Mouse (Mus musculus): ENCODE data around the gene Grap.

DNA sequence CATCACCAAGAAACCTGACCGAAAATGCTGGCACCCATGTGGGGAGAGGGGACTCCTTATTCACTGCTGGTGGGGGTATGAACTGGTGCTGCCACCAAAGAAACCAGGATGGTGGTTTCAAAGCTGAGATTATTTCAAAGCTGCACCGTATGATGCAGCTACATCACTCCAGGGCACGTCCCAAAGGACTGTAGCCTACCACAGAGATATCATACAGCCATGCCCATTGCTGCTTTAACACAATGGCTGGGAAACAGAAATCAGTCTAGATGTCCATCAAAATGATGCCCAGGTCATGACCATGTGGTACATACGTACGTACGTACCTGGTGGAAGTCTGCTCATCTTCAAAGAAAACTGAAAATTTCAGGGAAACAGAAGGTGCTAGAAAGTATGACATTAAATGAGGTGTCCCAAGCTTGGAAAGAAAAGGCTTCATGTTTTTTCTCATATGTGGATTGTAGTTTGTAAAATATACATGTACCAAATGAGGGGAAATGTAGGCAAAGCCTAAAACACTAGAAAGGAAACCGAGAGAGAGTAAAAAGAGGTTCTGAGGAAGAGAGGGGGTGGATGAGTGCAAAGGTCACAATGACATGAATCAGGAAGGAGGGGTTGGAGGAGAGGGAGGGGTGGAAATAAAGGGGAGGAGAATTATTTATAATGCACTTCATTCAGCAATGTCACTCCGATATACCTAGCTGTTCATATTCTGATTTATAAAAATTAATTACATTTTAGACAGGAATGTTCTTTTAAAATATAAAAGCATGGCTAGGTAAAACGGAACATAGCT, 2.4 kb upstream of the Grap start:
- TF ChIP-seq CTCF (IDR thresholded peaks at IDR 0.05; ENCODE audit: control insufficient read depth, insufficient read depth, low read length) = no peak
- TF ChIP-seq POLR2A (IDR thresholded peaks at IDR 0.05; ENCODE audit: borderline replicate concordance, control insufficient read depth, low read depth, low read length) = no peak

All from bone marrow, adult 2 months (tissue).